Mouse (Mus musculus) left cerebral cortex, adult 8-10 months (tissue): ENCODE measurements at regions not wholly inside any gene's neighbourhood (a gene's known extent, or its start where the extent isn't known, plus 50 kb on each side); places are given as distances from the start of the nearest gene placed in this dataset.
A peak's percentile ranks its signal among the peaks of the same experiment; 100 is the strongest.

ENCODE experiments used
- DNase-seq, 2 experiments: peaks; one replicate each; pipeline ENCODE4 v3.0.0; 2022; ENCODE audit warnings: low spot score in 2 of 2
- microRNA-seq, 2 experiments: library from miRNA; unstranded; fragments of <30 nt; microRNA quantifications; one replicate each; pipeline ENCODE4 v1.2.0; 2022

- no peak for DNase-seq
These were observed 75.0 kb upstream of the Nrp1 start for GRCm38 (mm10) chr8:128283365-128283764.

GRCm38 (mm10) chr8:128284816-128285215, 73.6 kb upstream of the Nrp1 start:
- no peak for DNase-seq

- no peak for DNase-seq
These were observed 68.3 kb upstream of the Nrp1 start for GRCm38 (mm10) chr8:128290076-128290475.

- DNase-seq: no peak
These were observed 66.0 kb upstream of the Nrp1 start for GRCm38 (mm10) chr8:128292394-128292793.

- DNase-seq: peak; percentile 11 to 36
These were observed 61.5 kb upstream of the Nrp1 start for GRCm38 (mm10) chr8:128296728-128297380.

- DNase-seq: no peak
These were observed 56.1 kb upstream of the Nrp1 start for GRCm38 (mm10) chr8:128302322-128302721.

Small RNA genes in the stretch of these regions (microRNA-seq; reads per million reads assigned to microRNA genes)
- 0 reads per million in 2 experiments for gene Mir21c
